In the genomic region with DNA sequence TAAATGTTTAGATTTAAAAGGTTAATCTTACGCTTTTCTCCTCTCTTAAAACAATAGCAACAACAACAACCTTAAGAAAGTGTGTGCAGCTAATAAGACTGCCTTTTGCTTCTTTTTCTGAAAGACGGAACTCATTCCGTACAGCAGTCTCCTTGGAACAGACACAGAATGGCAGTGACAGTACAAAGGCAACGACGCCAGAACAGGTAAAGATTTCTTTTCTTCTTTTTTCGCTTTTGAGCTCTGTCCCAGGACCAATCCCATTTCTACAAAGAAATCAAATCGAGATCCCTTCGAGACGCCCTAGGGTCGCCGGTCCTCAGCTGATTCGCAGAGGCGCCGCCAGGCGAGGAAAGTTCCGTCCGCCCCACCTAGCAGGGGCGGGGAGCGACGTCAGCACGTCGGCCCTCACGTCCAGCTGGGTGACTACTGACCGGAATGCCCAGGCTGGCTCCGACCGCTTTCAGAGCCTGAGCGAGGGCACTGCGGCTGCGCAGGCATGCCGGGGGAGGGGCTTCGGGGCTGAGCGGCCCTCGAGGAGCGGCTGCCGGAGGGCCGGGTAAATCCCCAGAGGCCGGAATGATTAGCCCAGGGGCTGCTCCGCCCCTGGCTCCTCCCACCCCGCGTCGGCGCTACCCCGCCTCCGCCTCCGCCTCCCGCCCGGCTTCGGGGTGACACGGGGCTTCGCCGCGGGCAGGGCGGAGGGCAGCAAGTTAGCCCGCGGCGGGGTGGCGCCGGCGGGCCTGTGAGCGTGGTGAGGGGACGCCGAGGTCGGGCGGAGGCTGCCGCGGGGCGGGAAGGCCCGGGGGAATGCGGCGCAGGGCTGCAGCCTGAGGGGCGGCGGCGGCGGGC, we compare ENCODE assay signal across 8 mouse cellular contexts. TPM values are rescaled to one million over a fixed set of nuclear protein-coding genes. Genes with fewer than 3 reads are reported as not detected.
DNase-seq lines count a peak whose midpoint lies in the region; ATAC-seq and TF ChIP-seq lines count a peak whose summit lies in the region.

Gene Nbeal1 (plus strand): TSS at position 668 of the 852 bp plus-strand sequence.

- peak; percentile 57 for TF ChIP-seq CTCF in lung, postnatal 0 days (IDR thresholded peaks at IDR 0.05)

- TF ChIP-seq EP300 in lung, postnatal 0 days (IDR thresholded peaks at IDR 0.05): peak; percentile 19; the same call in 1 of the 2 replicates

- peak within 1 kb of the TSS; percentile 89 for H3K9ac ChIP-seq in lung, postnatal 0 days (replicated peaks; ENCODE audit: low read depth)

- H3K27ac ChIP-seq in hindbrain, embryonic 10.5 days: peak within 1 kb of the TSS; percentile 98
- peak within 1 kb of the TSS; percentile 98 for H3K27ac ChIP-seq in lung, postnatal 0 days (ENCODE audit: low read length)

- H3K36me3 ChIP-seq in hindbrain, embryonic 10.5 days: peaks cover 3% of the 10 kb centered on the region; the same call in 1 of the 2 replicates
- H3K36me3 ChIP-seq in lung, postnatal 0 days (ENCODE audit: insufficient read depth, low read length): no peaks in the 10 kb centered on the region

- no peaks in the 10 kb centered on the region for H3K9me3 ChIP-seq in hindbrain, embryonic 10.5 days
- H3K9me3 ChIP-seq in lung, postnatal 0 days (ENCODE audit: low read length): no peaks in the 10 kb centered on the region

- H3K4me3 ChIP-seq in hindbrain, embryonic 10.5 days: peak within 1 kb of the TSS; percentile 81
- H3K4me3 ChIP-seq in lung, postnatal 0 days (ENCODE audit: low read depth, low read length): peak within 1 kb of the TSS; percentile 81

- WGBS in hindbrain, embryonic 10.5 days: under 1% methylated on average over 73 of the region's 74 CpGs
- WGBS in lung, postnatal 0 days: under 1% methylated on average over 49 of the region's 74 CpGs

- peaks cover 17% of the 10 kb centered on the region for H3K4me1 ChIP-seq in hindbrain, embryonic 10.5 days (replicated peaks)
- no peaks in the 10 kb centered on the region for H3K4me1 ChIP-seq in lung, postnatal 0 days (ENCODE audit: insufficient read depth, low read depth, low read length)

- H3K4me2 ChIP-seq in lung, postnatal 0 days (replicated peaks; ENCODE audit: low read depth, low read length): peak within 1 kb of the TSS; percentile 49

- peak; percentile 98 for DNase-seq in MN1 (ENCODE audit: low spot score)
- DNase-seq in cerebellum, adult 9-10 months: peak; percentile 98
- peak; percentile 99 for DNase-seq in hindbrain, embryonic 10.5 days (ENCODE audit: low spot score)
- peak; percentile 98 for DNase-seq in layer of hippocampus, adult 9-11 months
- peak; percentile 99 for DNase-seq in lung, postnatal 0 days (ENCODE audit: low spot score)
- peak; percentile 97 for DNase-seq in ovary, postnatal 14 days (ENCODE audit: low spot score)
- peak; percentile 96 for DNase-seq in thymus, postnatal 14 days

- peak; percentile 99 for ATAC-seq in frontal cortex, adult (ENCODE audit: low TSS enrichment)
- peak; percentile 98 for ATAC-seq in lung, postnatal 0 days

- no peaks in the 10 kb centered on the region for H3K27me3 ChIP-seq in hindbrain, embryonic 10.5 days (ENCODE audit: insufficient read depth, poor library complexity, severe bottlenecking)
- H3K27me3 ChIP-seq in lung, postnatal 0 days (replicated peaks; ENCODE audit: insufficient read depth, low read length): no peaks in the 10 kb centered on the region

RNA-seq across cellular contexts. Expression of gene Nbeal1, which starts in this region (rescaled TPM):
- polyA plus RNA-seq in hindbrain, embryonic 10.5 days (2016; fragmentation: Nextera tagmentation; extraction: Ambion mirVana): 5.8 and 8.0 TPM in 2 replicates
- polyA plus RNA-seq in lung, postnatal 0 days (2015; fragmentation: Nextera tagmentation; extraction: Ambion mirVana): 11.8 and 15.6 TPM in 2 replicates

Comparison
In these comparisons a context has a peak if more than half of its experiments do, and no peak if none do; other contexts are left out.
1. Peak in every context shown above with its lines: DNase-seq, ATAC-seq, H3K4me3 ChIP-seq and H3K27ac ChIP-seq.